Mouse (Mus musculus) mouse trophoblast stem cell (cell line): ENCODE results near the gene Gpc6.

ENCODE experiments used
- in situ Hi-C, 2 experiments: fragments of 300-500 bp; cut with MseI, MboI; formaldehyde crosslinking; loops; 2 replicates in 1 of 2; 3 replicates in 1 of 2; pipeline ENCODE4 v1.15.1; 2025

The Gpc6 gene

DNA sequence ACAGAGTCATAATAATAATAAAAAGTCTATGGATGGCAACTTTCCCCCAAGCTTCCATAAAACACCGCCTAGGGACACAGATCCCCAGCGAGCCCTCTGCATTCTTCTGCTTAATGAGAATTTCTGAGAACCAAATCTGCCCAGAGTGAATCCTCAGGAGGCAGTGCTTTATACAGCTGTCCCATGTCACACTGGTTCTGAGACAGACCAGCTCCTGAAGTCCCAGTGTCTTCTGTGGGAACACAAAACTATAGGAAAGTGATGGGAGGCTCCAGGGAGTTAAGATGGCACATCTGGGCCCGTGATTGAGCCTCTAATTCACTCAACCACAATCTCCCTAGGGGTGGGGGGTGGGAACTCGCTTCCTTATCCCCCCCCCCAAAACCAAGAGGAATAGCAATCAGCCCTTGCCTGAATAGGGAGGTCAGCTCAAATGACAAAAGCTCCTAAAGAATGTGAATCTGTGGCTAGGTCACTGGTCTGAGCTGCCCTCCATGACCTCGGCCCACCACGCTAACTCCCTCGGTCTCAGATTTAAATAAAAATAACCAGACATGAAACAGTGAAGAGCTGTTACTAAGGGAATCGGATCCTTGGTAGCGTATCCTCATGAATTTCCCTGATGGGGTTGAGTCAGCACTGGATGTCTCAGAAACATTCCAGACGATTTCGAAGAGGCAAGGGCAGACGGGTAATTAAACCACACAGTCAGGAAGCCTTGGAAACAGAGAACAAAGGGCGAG is 1005.2 kb downstream of the Gpc6 start:
- in situ Hi-C loops: no loop called here

DNA sequence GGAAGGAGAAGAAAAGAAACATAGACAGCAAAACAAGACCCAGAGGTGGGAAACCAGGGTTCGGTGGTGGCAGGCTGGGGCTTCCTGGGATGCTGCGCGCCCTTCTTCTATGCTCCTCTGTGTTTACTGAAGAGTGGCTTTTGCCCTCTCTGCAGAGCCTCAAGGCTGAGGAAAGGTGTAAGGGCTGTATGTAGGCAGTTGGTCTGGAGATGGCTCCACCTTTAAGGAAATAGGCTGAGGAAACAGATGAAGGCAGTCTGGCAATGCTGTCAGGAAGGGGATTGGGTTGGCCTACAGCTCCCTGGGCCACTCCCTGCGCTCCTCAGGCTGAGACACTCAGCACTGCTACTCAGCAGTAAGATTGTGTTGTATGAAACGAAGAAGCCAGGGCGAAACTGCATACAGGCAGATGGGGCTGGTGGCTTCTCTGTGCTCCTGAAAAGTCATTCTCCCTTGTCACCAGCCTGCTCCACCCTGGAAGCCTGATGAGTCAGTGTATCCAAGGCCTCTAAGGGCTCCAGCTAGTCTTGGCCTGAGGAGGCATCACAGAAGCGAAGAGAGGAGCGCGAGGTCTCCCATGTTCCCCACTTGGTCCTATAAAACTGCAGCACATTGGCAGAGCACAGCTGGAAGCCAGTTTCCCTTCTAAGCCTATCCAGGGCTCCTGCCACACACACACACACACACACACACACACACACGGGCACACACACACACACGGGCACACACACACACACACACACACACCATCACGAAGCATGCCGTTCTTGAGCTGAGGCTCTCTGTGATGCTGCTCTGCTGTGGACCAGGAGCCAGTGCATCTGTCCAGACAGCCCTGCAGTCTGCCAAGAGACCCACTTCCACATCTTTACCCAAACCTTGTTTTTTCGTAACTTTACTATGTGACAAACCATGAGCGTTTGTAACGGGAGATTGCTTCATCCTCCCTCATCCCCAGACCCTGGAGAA is 1006.0 kb downstream of the Gpc6 start:
- in situ Hi-C loops: no loop called here

DNA sequence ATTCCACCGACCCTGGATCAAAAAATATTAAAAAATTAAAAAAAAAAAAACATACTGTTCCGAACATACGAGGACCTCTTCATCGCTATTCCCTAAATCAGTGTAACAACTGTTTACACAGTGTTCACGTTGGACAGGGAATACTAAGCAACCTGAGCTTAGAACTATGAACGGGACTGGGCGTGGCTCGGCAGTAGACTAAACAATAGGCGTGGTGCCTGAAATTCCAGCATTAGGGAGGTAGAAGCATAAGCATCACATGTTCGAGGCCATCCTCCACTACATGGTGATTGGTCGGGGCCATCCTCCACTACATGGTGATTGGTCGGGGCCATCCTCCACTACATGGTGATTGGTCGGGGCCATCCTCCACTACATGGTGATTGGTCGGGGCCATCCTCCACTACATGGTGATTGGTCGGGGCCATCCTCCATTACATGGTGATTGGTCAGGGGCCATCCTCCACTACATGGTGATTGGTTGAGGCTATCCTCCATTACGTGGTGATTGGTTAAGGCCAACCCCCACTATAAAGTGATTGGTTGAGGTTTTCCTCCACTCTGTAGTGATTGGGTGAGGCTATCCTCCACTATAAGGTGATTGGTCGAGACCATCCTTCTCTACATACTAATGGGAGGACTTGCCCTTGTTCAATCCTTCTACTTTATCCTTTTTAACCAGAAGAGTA is 1007.2 kb downstream of the Gpc6 start:
- in situ Hi-C loops: no loop called here

DNA sequence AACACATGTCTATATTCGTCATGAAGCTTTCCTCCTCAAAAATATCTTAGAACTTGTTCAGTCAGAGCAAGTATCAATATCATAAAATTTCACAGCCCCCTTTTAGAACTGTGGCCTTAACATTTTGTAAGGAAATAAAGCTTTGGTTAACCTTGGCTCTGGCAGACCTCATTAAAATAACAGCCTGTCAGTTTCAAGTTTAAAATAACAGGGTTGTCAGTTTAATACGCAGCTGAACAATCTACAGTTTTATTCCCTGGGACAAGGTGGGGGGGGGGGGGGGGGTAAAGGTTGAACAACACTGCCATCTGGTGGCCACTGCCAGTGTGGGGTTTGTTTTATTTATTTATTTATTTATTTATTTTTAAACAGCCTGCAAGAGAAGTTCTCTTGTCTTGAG is 1013.4 kb downstream of the Gpc6 start:
- in situ Hi-C loops: no loop called here

DNA sequence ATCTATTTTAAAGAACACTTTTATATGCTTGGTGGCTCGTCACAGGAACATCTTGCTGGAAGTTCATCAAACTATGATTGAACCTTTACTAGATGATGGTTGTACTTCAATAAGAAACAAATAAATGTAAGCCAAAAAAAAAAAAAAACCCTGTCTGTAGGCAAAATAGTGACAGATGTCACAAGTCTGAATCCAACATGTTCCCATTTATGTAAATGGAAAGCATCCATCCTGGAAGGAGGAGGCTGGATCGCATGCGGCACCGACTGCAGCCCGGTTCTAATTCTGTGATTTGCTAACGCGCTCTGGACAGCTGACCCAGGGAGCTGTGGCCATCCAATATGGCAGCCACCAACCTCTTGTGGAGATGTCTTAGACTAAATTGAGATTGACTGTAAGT is 1014.4 kb downstream of the Gpc6 start:
- in situ Hi-C loops: no loop called here

DNA sequence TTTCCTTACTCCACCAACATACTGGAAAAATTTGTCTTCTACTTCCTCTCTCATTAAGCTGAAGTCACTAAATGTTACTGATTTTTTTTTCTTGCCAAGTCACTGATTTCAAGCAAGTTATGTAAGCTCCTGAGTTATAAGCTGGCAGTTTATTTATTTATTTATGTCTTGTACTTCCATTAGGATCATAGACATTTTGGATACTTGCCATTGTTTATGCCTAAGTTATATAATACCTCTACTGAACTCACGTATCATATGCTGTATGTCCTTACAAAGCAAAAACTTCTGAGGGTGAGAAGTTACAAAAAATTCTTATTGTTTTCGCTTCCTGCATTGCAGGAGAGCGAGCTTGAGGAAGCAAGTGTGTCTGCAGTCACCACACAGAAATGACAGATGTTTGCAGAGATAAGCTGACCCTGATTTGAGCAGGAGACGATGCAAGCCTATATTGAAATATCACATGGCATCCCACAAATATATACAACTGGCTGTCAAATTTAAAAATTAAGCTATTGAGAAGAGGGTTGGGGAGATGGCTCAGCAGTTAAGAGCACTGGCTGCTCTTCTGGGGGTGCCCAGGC is 1020.9 kb downstream of the Gpc6 start:
- in situ Hi-C loops: no loop called here

DNA sequence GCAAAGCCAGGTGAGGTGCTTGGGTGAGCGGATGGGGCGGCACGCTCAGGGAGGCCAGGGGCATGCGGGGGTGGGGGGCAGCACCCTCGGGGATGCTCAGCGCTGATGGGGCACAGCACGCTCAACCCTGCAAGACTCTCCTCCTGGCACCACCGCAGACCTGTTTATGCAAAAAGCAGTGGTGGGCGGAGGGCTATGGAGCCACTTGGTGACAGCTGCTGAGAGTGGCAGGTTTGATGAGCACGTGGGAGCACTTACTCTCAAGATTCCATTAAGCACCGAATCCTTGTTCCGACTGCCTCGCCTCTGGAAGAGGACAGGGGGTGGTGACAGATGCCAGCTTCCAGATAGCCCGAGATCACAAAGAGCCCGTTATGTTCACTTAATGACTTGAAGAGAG is 1026.2 kb downstream of the Gpc6 start:
- in situ Hi-C loops: no loop called here

DNA sequence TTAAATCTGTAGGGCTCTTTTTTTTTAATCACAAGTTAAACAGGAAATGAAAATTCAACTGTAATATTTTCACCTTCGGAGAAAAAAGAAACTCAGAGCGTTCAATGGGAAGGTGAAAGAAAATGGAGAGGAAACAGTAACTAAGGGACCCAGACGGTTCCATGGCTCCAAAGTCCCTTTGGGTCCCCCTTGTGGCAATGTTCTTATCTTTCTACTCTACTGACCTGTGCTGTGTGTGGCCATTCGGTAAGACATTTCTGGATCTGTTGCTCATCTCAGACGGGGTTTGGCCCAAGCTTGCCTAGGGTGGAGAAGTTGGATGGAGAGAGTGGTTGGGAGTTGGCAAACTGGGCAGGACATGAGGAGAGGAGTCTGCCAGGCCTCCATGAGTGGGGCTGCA is 1026.6 kb downstream of the Gpc6 start:
- in situ Hi-C loops: no loop called here

DNA sequence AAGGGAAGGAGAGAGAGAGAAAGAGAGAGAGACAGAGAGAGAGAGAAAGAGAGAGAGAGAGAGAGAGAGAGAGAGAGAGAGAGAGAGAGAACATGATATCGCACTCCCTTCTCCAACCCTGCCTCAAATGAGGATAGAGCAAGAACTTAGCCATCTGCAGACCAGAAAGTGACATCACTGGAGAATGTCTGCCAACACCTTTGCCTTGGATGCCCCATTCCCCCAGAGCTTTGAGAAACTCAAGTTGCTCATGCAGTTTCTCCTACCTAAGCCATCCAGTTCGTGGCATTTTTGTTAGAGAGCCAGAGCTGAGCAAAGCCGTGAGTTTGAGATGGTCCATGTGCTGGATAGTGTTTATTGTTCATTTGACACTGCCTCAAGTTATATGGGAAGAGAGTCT is 1030.9 kb downstream of the Gpc6 start:
- in situ Hi-C loops: no loop called here

DNA sequence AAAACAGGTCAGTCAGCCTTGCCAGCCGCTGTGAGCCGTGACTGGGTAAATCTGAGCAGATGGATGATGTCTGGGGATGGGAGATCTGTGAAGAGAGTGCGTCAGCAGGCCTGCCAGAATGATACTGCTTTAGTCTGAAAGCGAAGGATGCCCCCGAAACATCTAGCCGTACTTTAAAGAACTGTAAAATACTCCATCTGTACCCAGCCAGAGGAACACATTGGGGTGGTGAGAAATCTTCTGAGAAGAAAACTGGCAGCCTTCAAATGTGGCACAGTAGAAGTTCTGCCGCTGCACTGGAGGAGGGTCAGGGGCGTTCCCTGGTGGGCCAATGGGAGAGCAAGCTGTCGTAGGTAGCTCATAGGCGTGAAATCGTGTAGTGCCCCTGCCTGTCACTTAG is 1033.3 kb downstream of the Gpc6 start:
- in situ Hi-C loops: no loop called here

DNA sequence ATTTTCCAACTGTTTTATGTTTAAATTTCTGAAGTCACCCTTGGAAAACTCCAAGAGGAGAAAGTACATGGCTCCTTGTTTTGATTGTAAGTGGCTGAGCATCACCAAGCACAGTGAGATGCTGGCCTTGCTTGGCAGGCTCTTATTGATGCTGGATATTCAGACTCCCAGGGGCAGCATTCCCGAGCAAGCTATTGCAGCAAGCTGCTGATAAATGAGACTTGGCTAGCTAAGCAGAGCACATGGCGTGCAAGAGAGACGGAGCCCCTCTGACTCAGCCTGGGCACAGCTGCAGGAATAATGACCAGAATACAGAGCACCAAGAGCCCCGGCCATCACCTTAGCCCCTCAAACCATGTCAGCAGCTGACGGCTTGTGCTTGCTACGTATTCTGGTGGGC is 1036.2 kb downstream of the Gpc6 start:
- in situ Hi-C loops: no loop called here

DNA sequence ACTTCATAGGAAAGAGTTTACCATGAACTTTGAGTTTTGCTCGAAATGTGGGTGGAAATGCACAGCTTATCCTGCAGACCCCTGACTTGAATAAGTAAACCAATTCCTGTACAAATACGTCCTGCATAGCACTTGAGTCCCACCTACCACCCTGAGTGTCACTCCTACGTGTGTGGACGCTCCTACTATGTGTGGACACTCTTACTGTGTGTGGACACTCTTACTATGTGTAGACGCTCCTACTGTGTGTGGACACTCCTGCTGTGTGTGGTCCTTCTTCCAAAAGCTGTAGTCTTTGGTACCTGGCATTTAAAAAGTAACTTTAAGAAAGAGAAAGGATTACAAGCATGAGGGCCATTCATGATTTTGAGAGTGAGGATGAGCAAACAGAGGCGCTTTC is 1036.7 kb downstream of the Gpc6 start:
- in situ Hi-C loops: no loop called here

DNA sequence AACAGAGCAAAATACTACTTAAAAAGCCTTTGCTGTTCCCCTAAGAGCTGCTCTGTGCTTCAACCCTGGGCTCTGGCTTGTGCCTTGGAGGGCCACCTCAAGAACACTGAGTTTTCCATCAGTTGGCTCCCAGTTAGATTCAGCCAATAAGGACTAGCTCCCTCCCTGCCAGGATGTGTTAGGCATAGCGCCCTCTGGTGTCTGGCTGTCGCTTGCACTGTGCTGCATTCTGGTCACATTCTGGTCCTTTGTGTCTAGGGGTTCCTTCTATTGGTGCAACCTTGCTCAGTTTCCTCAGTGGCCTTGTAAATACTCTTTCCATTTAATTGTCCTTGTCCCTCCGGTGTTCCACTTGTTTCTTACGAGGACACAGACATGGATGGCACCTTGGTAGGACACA is 1037.3 kb downstream of the Gpc6 start:
- in situ Hi-C loops: no loop called here

DNA sequence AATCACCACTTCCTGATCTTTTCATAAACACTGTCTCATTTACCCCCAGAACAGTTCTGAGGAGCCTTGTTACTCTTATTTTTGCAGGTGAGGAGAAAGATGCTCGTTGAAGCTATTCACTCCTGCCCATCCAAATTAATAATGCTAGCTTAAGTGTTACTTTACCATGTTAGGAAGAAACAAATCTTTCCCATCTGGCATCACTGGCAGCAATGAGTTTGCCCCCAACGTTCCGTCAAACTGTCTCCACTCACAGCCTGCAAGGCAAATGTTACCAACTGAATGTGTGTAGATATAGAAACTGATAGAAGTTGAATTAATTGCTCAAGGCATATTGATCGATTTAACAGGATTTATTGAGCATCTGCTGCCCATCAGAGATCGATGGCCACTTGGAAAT is 1047.5 kb downstream of the Gpc6 start:
- in situ Hi-C loops: no loop called here

DNA sequence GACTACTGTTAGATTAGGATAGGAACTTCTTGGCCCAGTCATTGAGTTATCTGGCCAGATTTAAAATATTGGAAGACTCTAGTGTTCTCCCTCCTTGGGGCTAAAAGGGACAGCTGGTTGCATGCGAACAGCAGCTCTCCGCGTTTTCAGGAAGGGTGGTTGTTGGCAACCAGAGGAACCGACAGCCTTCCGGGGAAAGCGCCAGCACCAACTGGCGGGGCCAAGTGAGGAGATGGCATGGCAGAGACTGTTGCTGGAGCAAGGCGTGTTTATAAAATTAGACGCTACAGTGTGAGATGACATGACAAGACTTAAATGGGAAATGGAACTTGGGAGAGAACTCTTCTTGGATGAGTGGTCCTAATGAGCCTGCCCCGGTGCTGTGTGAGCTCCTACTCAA is 1056.4 kb downstream of the Gpc6 start:
- in situ Hi-C loops: no loop called here

DNA sequence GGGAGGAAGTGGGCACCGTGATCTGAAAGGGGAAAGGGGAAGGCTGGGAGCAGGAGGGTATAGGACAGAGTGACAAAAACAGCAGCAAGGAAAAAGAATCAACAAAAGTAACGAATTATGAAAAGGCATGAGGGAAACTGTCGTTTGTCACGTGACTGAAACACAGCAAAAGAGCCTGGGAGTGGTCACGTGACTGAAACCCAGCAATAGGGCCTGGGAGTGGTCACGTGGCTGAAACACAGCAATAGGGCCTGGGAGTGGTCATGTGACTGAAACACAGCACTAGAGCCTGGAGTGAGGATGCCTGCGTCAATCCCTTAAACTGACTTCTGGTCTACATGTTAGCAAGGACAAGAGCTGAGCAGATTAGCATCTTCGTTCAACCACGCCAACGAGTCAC is 1063.3 kb downstream of the Gpc6 start:
- in situ Hi-C loops: no loop called here

DNA sequence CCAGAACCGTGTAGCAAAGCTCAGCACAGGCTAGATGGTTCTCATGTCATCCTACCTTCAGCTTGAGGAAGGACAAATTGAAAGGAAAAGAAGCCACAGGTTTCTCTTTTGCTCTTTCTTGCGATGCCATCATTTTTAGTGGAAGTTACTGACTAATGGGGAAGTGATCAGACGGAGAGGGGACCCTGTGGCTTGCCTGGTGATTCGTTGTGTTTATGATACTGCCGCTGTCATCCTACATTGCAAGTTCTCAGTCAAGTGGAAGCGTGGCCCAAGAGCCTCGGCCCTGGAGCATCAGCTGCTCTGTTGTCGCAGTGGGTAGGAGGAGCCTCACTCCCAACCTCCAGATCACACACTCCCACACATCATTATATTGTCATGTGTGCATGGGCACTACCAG is 1065.1 kb downstream of the Gpc6 start:
- in situ Hi-C loops: no loop called here

DNA sequence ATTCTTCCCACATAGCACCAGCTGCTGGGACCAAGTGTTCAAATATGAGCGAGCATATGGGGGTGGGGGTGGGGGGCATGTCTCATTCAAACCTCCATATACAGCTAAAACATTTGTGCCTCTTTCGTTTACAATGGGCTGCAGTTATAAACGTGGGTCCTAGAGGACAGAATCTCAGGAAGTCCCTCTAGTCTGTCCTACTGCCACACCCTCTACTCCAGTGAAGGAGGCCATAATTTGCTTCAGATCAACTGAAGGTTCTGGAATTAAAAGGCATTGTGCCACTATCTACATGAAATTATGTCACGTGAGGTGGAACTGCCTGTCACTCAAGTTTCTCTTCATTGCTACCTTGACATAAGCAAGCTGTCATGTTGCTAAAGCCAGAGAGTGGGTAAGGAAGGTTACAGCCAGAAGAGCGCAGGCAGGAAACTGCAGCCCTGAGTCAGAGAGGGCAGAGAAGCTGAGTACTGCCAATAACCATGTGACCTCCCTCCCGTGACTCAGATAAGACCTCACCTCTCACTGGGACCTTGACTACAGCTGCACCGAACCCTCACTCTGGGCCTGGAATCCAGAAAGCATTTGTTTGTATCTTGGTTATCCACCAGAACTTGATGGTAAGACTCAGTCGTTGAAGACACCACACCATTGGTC is 1067.6 kb downstream of the Gpc6 start:
- in situ Hi-C loops: no loop called here

DNA sequence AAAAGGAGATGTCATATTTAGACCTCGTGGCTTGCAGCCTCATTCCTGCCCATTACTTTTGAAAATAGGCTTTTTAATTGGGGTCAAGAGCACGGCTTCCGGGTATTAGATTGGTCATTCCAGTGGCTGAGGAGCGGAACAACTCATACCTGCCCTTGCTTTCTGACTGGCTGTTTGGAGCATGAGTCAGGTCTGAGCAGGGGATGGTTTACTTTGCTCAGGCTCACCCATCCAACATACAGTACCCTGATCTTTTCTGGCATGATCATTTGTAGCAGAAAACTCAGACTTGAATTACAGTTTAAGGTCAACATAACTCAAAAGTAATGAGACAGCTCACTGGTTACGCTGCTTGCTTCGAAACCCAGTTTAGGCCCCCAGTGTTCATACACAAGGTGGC is 1068.7 kb downstream of the Gpc6 start:
- in situ Hi-C loops: no loop called here

DNA sequence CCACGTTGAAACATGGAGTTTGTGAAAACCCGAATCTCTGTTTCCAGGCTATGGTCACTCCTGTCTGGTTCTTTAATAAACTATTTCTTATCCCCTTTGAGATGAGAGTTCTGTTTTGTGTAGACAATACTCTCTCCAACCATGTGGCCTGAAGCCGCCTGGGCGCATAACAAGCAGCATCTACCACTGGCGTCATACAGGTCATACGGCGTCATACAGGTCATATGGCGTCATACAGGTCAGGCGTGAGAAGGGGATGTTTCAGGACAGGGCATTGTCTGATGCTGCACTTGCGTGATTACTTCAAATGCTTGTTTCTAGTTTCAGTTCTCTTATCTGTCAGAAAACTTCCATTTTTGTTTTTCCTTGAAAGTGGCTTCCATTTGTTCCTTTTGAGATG is 1079.3 kb downstream of the Gpc6 start:
- in situ Hi-C loops: no loop called here

DNA sequence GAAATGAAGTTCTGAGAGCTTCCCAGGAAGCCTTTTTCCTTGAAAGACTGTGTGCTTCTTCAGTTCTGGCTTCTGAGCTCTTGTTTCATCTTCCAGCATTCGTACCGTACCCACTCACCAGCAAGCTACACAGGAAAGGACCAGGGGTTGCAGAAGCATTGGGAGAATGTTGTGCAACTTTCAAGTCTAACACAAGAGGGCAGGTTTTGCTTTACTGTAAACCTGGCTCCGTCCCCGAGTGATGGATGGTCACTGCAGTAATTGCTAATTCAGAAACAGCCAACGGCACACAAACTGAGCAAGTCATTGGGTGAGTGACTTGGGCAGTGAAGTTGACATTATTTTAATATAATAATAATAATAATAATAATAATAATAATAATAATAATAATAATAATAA is 1080.6 kb downstream of the Gpc6 start:
- in situ Hi-C loops: no loop called here

DNA sequence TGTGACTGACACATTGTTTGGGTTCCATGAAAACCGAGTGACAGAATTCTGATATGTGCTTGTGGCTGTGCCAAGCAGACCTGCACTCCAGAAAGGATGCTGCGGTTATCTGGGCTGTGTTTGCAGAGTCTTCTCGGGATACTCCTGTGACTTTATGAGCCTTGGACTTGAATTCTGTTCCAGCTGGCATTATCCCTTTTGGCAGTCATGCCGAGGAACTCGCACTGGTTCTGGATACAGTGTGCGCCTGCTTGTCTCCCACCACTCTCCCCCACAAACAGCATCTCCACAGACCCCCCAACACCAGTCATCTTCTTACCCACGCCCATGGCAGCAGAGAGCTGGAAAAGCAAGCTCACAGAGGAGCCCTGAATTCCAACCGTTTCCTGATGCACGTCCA is 1084.4 kb downstream of the Gpc6 start:
- in situ Hi-C loops: no loop called here
